Mouse (Mus musculus) macrophage (primary cell): ENCODE measurements around the gene Gpr176. TPM values are rescaled to one million over a fixed set of nuclear protein-coding genes. Genes with fewer than 3 reads are reported as not detected.

ENCODE experiments used
- H3K27ac ChIP-seq: fragments of 350-480 bp; formaldehyde crosslinking; 2 replicates; pipeline ENCODE4 v1.9.0; 2021
- H3K36me3 ChIP-seq: fragments of 350-480 bp; formaldehyde crosslinking; 2 replicates; pipeline ENCODE4 v1.9.0; 2021; ENCODE audit errors: inconsistent target
- H3K4me3 ChIP-seq: fragments of 350-480 bp; formaldehyde crosslinking; 2 replicates; pipeline ENCODE4 v1.9.0; 2021; ENCODE audit errors: inconsistent target
- H3K79me2 ChIP-seq: fragments of 350-480 bp; formaldehyde crosslinking; 2 replicates; pipeline ENCODE4 v1.9.0; 2021; ENCODE audit errors: inconsistent target
- WGBS: methylation state at CpG from one replicate; pipeline ENCODE4 v1.1.7; 2026; ENCODE audit warnings: inconsistent platforms; ENCODE audit not compliant: missing documents; 5-methylcytosine and 5-hydroxymethylcytosine counted together
- polyA plus RNA-seq: library from polyadenylated mRNA; stranded (reverse); fragments of 250-400 nt; gene quantifications from 3 replicates; pipeline ENCODE4 v1.2.4, GENCODE M21; 2018; ENCODE audit warnings: inconsistent platforms
- total RNA-seq, 78 experiments: library from RNA; depleted of rRNA; stranded (reverse); fragments of 250-400 nt; gene quantifications; 1 replicate in 9 of 78; 2 replicates in 24 of 78; 3 replicates in 43 of 78; 4 replicates in 2 of 78; pipeline ENCODE4 v1.2.4; 2018; ENCODE audit warnings: inconsistent platforms in 56 of 78

The Gpr176 gene
- total RNA-seq (2018; cell fraction: chromatin; rRNA removed) = 1 to 10 TPM in 5 of 26 experiments, under 1 TPM in 15, not detected in 6; 0.13 to 2.1 (median 0.66) TPM
- 1 to 10 TPM; 1.3 to 4.7 (median 2.5) TPM for total RNA-seq (2018; cell fraction: cytosol; rRNA removed)
- 1 to 10 TPM in 24 of 26 experiments, under 1 TPM in 2; 0.87 to 6.1 (median 1.9) TPM for total RNA-seq (2018; cell fraction: nucleus; rRNA removed)
- polyA plus RNA-seq = 3.4 to 8.1 TPM (median 3.5 TPM) in 3 replicates

GRCm38 (mm10) chr2:118372901-118373571 is at the start of gene Gpr176:
Gene Gpr176 (minus strand): TSS chr2:118373419.
- Histone ChIP-seq H3K27ac (no peak within 1 kb of the TSS), H3K79me2 (no peaks in the 10 kb centered on the region), H3K36me3 (no peaks in the 10 kb centered on the region), H3K4me3 (no peak within 1 kb of the TSS; the same call in 1 of the 2 replicates)
- WGBS = 3% methylated on average over 56 of the region's 59 CpGs

GRCm38 (mm10) chr2:118422385-118422784 is 49.2 kb upstream of the Gpr176 start:
- peaks cover 50% of the 10 kb centered on the region for H3K36me3 ChIP-seq

GRCm38 (mm10) chr2:118421951-118422350 is 48.7 kb upstream of the Gpr176 start:
- no peaks in the 10 kb centered on the region for H3K79me2 ChIP-seq
- H3K36me3 ChIP-seq = peaks cover 54% of the 10 kb centered on the region
- WGBS = 89% methylated on average over 15 of the region's 15 CpGs
- no peak overlapping the region for H3K4me3 ChIP-seq
- H3K27ac ChIP-seq = no peak overlapping the region

More at GRCm38 (mm10) chr2:118422385-118422784, 49.2 kb upstream of the Gpr176 start:
- H3K4me3 ChIP-seq = no peak overlapping the region
- WGBS = 90% methylated on average over 8 of the region's 8 CpGs
- no peak overlapping the region for H3K27ac ChIP-seq
- H3K79me2 ChIP-seq = no peaks in the 10 kb centered on the region

- 96% methylated on average over 4 of the region's 4 CpGs for WGBS
- no peak overlapping the region for H3K4me3 ChIP-seq
- no peak overlapping the region for H3K27ac ChIP-seq
- H3K79me2 ChIP-seq = no peaks in the 10 kb centered on the region
- peaks cover 77% of the 10 kb centered on the region for H3K36me3 ChIP-seq
These were observed 44.9 kb upstream of the Gpr176 start for GRCm38 (mm10) chr2:118418076-118418475.

- Histone ChIP-seq H3K36me3 (peaks cover 79% of the 10 kb centered on the region), H3K27ac (no peak overlapping the region), H3K79me2 (no peaks in the 10 kb centered on the region), H3K4me3 (no peak overlapping the region)
- WGBS = 93% methylated on average over 6 of the region's 6 CpGs
These were observed 42.6 kb upstream of the Gpr176 start for GRCm38 (mm10) chr2:118415601-118416355.

- no peak overlapping the region for H3K4me3 ChIP-seq
- WGBS = 95% methylated on average over 11 of the region's 11 CpGs
- no peaks in the 10 kb centered on the region for H3K79me2 ChIP-seq
- H3K27ac ChIP-seq = no peak overlapping the region
- H3K36me3 ChIP-seq = peaks cover 62% of the 10 kb centered on the region
These were observed 39.6 kb upstream of the Gpr176 start for GRCm38 (mm10) chr2:118412821-118413220.

- H3K27ac ChIP-seq = no peak overlapping the region
- 97% methylated on average over 4 of the region's 4 CpGs for WGBS
- peaks cover 47% of the 10 kb centered on the region for H3K36me3 ChIP-seq
These were observed 35.2 kb upstream of the Gpr176 start for GRCm38 (mm10) chr2:118408336-118408895.

GRCm38 (mm10) chr2:118406811-118407210 is 33.6 kb upstream of the Gpr176 start:
- Histone ChIP-seq H3K79me2 (no peaks in the 10 kb centered on the region), H3K36me3 (peaks cover 31% of the 10 kb centered on the region), H3K27ac (no peak overlapping the region), H3K4me3 (no peak overlapping the region)
- 89% methylated on average over 2 of the region's 2 CpGs for WGBS

More at GRCm38 (mm10) chr2:118408336-118408895, 35.2 kb upstream of the Gpr176 start:
- Histone ChIP-seq H3K4me3 (no peak overlapping the region), H3K79me2 (no peaks in the 10 kb centered on the region)

GRCm38 (mm10) chr2:118405568-118405967 is 32.3 kb upstream of the Gpr176 start:
- H3K27ac ChIP-seq = no peak overlapping the region
- peaks cover 20% of the 10 kb centered on the region for H3K36me3 ChIP-seq
- H3K79me2 ChIP-seq = no peaks in the 10 kb centered on the region
- no peak overlapping the region for H3K4me3 ChIP-seq
- 93% methylated on average over 4 of the region's 4 CpGs for WGBS

- no peak overlapping the region for H3K4me3 ChIP-seq
- 93% methylated on average over 5 of the region's 5 CpGs for WGBS
- H3K27ac ChIP-seq = no peak overlapping the region
- H3K36me3 ChIP-seq = peaks cover 12% of the 10 kb centered on the region; the same call in 1 of the 2 replicates
- H3K79me2 ChIP-seq = no peaks in the 10 kb centered on the region; the same call in 1 of the 2 replicates
These were observed 31.1 kb upstream of the Gpr176 start for GRCm38 (mm10) chr2:118404336-118404735.

GRCm38 (mm10) chr2:118401834-118402727 is 28.9 kb upstream of the Gpr176 start:
- Histone ChIP-seq H3K36me3 (peaks cover 12% of the 10 kb centered on the region; the same call in 1 of the 2 replicates), H3K79me2 (peaks cover 21% of the 10 kb centered on the region; the same call in 1 of the 2 replicates), H3K27ac (no peak overlapping the region), H3K4me3 (no peak overlapping the region)
- WGBS = 99% methylated on average over 5 of the region's 5 CpGs

GRCm38 (mm10) chr2:118399751-118400150 is 26.5 kb upstream of the Gpr176 start:
- H3K4me3 ChIP-seq = no peak overlapping the region
- peaks cover 44% of the 10 kb centered on the region for H3K79me2 ChIP-seq
- H3K36me3 ChIP-seq = peaks cover 5% of the 10 kb centered on the region; the same call in 1 of the 2 replicates
- no peak overlapping the region for H3K27ac ChIP-seq
- WGBS = 91% methylated on average over 5 of the region's 5 CpGs

- no peak overlapping the region for H3K27ac ChIP-seq
- H3K79me2 ChIP-seq = peaks cover 75% of the 10 kb centered on the region
- 19% methylated on average over 4 of the region's 5 CpGs for WGBS
- H3K36me3 ChIP-seq = no peaks in the 10 kb centered on the region
- H3K4me3 ChIP-seq = no peak overlapping the region
These were observed 18.0 kb upstream of the Gpr176 start for GRCm38 (mm10) chr2:118391201-118391600.
